Mouse (Mus musculus) G1E (cell line): Measurements from ENCODE around the gene Cd300a. TPM values are rescaled to one million over a fixed set of nuclear protein-coding genes. Genes with fewer than 3 reads are reported as not detected.

ENCODE experiments used
- ATAC-seq: 2 replicates; pipeline ENCODE4 v1.8.0; 2016; ENCODE audit warnings: mild to moderate bottlenecking; ENCODE audit not compliant: insufficient number of reproducible peaks, poor library complexity, low FRiP score, severe bottlenecking; ENCODE audit errors: extremely low read depth
- DNase-seq: peaks from one replicate; pipeline ENCODE4 v3.0.0; 2012; ENCODE audit warnings: low spot score
- H3K27me3 ChIP-seq: 2 replicates; pipeline ENCODE4 v1.6.1; 2012; ENCODE audit warnings: mild to moderate bottlenecking, low read length, inconsistent platforms; ENCODE audit not compliant: insufficient read depth
- H3K36me3 ChIP-seq: replicated peaks from 2 replicates; pipeline ENCODE3; 2012; ENCODE audit warnings: mild to moderate bottlenecking, inconsistent platforms
- H3K4me1 ChIP-seq: 2 replicates; pipeline ENCODE4 v1.6.1; 2012; ENCODE audit warnings: low read depth, low read length, inconsistent platforms, mixed read lengths; ENCODE audit not compliant: insufficient read depth
- H3K4me3 ChIP-seq: 2 replicates; pipeline ENCODE4 v1.5.1; 2012; ENCODE audit warnings: low read depth, mild to moderate bottlenecking, inconsistent platforms, low read length, moderate library complexity, mixed read lengths
- H3K9me3 ChIP-seq: replicated peaks from 2 replicates; pipeline ENCODE4 v1.6.1; 2012; ENCODE audit warnings: inconsistent platforms
- CTCF ChIP-seq: IDR thresholded peaks from 2 replicates; pipeline ENCODE4 v1.5.1; 2012; ENCODE audit warnings: low read depth, low read length, inconsistent platforms, mixed read lengths
- GATA1 ChIP-seq: IDR thresholded peaks from 2 replicates; pipeline ENCODE4 v1.6.1; 2012; ENCODE audit warnings: borderline replicate concordance, low read length, inconsistent platforms, mixed read lengths
- GATA2 ChIP-seq: IDR thresholded peaks from 2 replicates; pipeline ENCODE4 v1.6.1; 2012; ENCODE audit warnings: low read depth, low read length, inconsistent platforms, borderline replicate concordance
- POLR2AphosphoS5 ChIP-seq: IDR thresholded peaks from 2 replicates; pipeline ENCODE4 v1.6.1; 2012; ENCODE audit warnings: low read depth, low read length, inconsistent platforms; ENCODE audit not compliant: insufficient replicate concordance
- TAL1 ChIP-seq: conservative IDR thresholded peaks from 2 replicates; pipeline ENCODE4 v1.6.1; 2012; ENCODE audit warnings: low read depth, low read length, inconsistent platforms, mixed read lengths
- polyA plus RNA-seq: library from polyadenylated mRNA; stranded (reverse); fragments of >175 nt; gene quantifications from 2 replicates; pipeline ENCODE4 v1.2.3, GENCODE M21; 2012
- total RNA-seq, 2 experiments: library from RNA; stranded (forward) in 1 of 2; stranded (reverse) in 1 of 2; fragments of 200-1000 nt in 1 of 2; fragments of >200 nt in 1 of 2; fragmentation: Nextera tagmentation in 1 of 2; gene quantifications; 2 replicates each; pipeline ENCODE4 v1.2.3; 2014 to 2017

Cd300a gene
- total and polyA plus RNA-seq, 3 experiments = 0.11 TPM; not detected in 2

DNA sequence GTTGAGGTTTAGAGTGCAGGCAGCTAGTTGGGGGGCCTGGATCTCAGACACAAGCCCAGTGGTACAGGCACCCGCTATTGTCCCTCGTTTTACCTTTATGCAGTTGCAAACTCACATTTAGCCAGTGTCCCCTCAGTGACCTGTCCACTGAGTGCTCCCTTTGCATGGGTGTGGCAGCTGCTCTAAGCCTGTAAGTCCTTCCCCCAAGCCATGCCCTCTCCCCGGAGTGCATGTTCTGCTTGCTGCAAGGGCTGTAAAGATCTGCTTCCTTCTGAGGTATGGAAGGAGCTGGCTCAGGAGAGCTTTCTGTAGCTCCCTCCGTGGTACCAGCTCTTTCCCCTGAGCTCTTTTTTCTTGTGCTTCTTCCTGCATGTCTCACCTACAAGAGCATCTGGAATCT lies 43.8 kb downstream of the Cd300a start:
- DNase-seq (no peak), ATAC-seq (no peak)
- H3K27me3 ChIP-seq = no peaks in the 10 kb centered on the region
- no peaks in the 10 kb centered on the region for H3K36me3 ChIP-seq
- no peaks in the 10 kb centered on the region for H3K4me1 ChIP-seq
- H3K4me3 ChIP-seq = no peak overlapping the region
- H3K9me3 ChIP-seq = peaks cover 35% of the 10 kb centered on the region
- no peak for TF ChIP-seq POLR2AphosphoS5
- TF ChIP-seq TAL1 = no peak
- TF ChIP-seq CTCF = no peak
- TF ChIP-seq GATA1 = no peak
- no peak for TF ChIP-seq GATA2

DNA sequence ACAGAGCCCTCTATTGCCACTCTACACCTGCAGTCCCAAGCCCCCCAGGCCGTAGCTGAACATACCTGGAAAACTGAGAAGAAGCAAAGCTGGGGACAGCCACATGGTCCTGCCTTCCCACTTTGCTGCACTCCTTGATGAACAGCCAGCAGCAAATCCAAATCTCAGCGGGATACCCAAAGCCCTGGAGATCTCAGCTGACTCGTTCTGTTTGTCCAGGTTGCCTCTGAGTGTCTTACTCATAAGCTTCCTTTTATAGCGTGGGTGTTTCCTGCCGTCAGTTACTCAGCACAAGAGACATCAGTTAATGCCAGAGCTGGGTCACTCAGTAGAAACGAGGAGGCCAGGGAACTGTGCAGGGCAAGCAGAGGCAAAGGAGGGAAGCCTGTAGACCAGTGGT lies 44.3 kb downstream of the Cd300a start, which contains the start of gene Cd300lb:
TSS of gene Cd300lb (minus strand) at position 243 of the 400 bp plus-strand sequence.
- Histone ChIP-seq H3K27me3 (no peaks in the 10 kb centered on the region), H3K4me1 (no peaks in the 10 kb centered on the region), H3K9me3 (peaks cover 32% of the 10 kb centered on the region), H3K4me3 (no peak within 1 kb of the TSS), H3K36me3 (no peaks in the 10 kb centered on the region)
- no peak for DNase-seq
- ATAC-seq = no peak
- TF ChIP-seq POLR2AphosphoS5 (no peak), GATA2 (no peak), GATA1 (no peak), TAL1 (no peak), CTCF (no peak)

Other genes starting within 250 kb of the Cd300a start
- gene Rpl38, start 221.5 kb upstream of the Cd300a start, total RNA-seq (2014; fragmentation: Nextera tagmentation) = 841 and 875 TPM in 2 replicates
- gene Rpl38, start 221.5 kb upstream of the Cd300a start, total RNA-seq (2017) = 2,691 and 2,853 TPM in 2 replicates
- 272 and 420 TPM in 2 replicates for gene Rpl38, start 221.5 kb upstream of the Cd300a start, polyA plus RNA-seq
- 0.38 and 0.87 TPM in 2 replicates for gene Ttyh2, start 214.6 kb upstream of the Cd300a start, total RNA-seq (2014; fragmentation: Nextera tagmentation)
- 2.0 and 2.9 TPM in 2 replicates for gene Ttyh2, start 214.6 kb upstream of the Cd300a start, total RNA-seq (2017)
- gene Ttyh2, start 214.6 kb upstream of the Cd300a start, polyA plus RNA-seq = 0.47 and 0.74 TPM in 2 replicates
- not detected in 2 replicates for gene Dnaic2, start 162.6 kb upstream of the Cd300a start, total RNA-seq (2014; fragmentation: Nextera tagmentation)
- gene Dnaic2, start 162.6 kb upstream of the Cd300a start, total RNA-seq (2017) = 0.06 TPM in 1 of 2 replicates, not detected in the other
- gene Dnaic2, start 162.6 kb upstream of the Cd300a start, polyA plus RNA-seq = not detected in 2 replicates
- not detected in 2 replicates for gene Kif19a, start 124.7 kb upstream of the Cd300a start, total RNA-seq (2014; fragmentation: Nextera tagmentation)
- 0.12 TPM in 1 of 2 replicates, not detected in the other for gene Kif19a, start 124.7 kb upstream of the Cd300a start, total RNA-seq (2017)
- gene Kif19a, start 124.7 kb upstream of the Cd300a start, polyA plus RNA-seq = not detected in 2 replicates
- not detected in 2 replicates for gene Btbd17, start 94.1 kb upstream of the Cd300a start, total RNA-seq (2014; fragmentation: Nextera tagmentation)
- gene Btbd17, start 94.1 kb upstream of the Cd300a start, total RNA-seq (2017) = 0.06 and 0.11 TPM in 2 replicates
- not detected in 2 replicates for gene Btbd17, start 94.1 kb upstream of the Cd300a start, polyA plus RNA-seq
- gene Gpr142, start 91.1 kb upstream of the Cd300a start, total RNA-seq (2014; fragmentation: Nextera tagmentation) = not detected in 2 replicates
- 0.22 TPM in 1 of 2 replicates, not detected in the other for gene Gpr142, start 91.1 kb upstream of the Cd300a start, total RNA-seq (2017)
- gene Gpr142, start 91.1 kb upstream of the Cd300a start, polyA plus RNA-seq = not detected in 2 replicates
- gene Gprc5c, start 38.9 kb upstream of the Cd300a start, total RNA-seq (2014; fragmentation: Nextera tagmentation) = not detected in 2 replicates
- 0.22 and 0.23 TPM in 2 replicates for gene Gprc5c, start 38.9 kb upstream of the Cd300a start, total RNA-seq (2017)
- gene Gprc5c, start 38.9 kb upstream of the Cd300a start, polyA plus RNA-seq = not detected in 2 replicates
- gene Cd300lb, start 44.3 kb downstream of the Cd300a start, total RNA-seq (2014; fragmentation: Nextera tagmentation) = not detected in 2 replicates
- gene Cd300lb, start 44.3 kb downstream of the Cd300a start, total RNA-seq (2017) = 0.16 TPM in 1 of 2 replicates, not detected in the other
- gene Cd300lb, start 44.3 kb downstream of the Cd300a start, polyA plus RNA-seq = not detected in 2 replicates
- not detected in 2 replicates for gene Cd300c, start 79.1 kb downstream of the Cd300a start, total RNA-seq (2014; fragmentation: Nextera tagmentation)
- not detected in 2 replicates for gene Cd300c, start 79.1 kb downstream of the Cd300a start, total RNA-seq (2017)
- gene Cd300c, start 79.1 kb downstream of the Cd300a start, polyA plus RNA-seq = not detected in 2 replicates
- gene Cd300ld, start 99.9 kb downstream of the Cd300a start, total RNA-seq (2014; fragmentation: Nextera tagmentation) = not detected in 2 replicates
- 0.27 and 0.52 TPM in 2 replicates for gene Cd300ld, start 99.9 kb downstream of the Cd300a start, total RNA-seq (2017)
- not detected in 2 replicates for gene Cd300ld, start 99.9 kb downstream of the Cd300a start, polyA plus RNA-seq
- gene Cd300c2, start 111.8 kb downstream of the Cd300a start, total RNA-seq (2014; fragmentation: Nextera tagmentation) = not detected in 2 replicates
- 0.41 and 0.76 TPM in 2 replicates for gene Cd300c2, start 111.8 kb downstream of the Cd300a start, total RNA-seq (2017)
- not detected in 2 replicates for gene Cd300c2, start 111.8 kb downstream of the Cd300a start, polyA plus RNA-seq
- gene Cd300ld2, start 126.2 kb downstream of the Cd300a start, total RNA-seq (2014; fragmentation: Nextera tagmentation) = not detected in 2 replicates
- gene Cd300ld2, start 126.2 kb downstream of the Cd300a start, total RNA-seq (2017) = 0.16 and 0.35 TPM in 2 replicates
- not detected in 2 replicates for gene Cd300ld2, start 126.2 kb downstream of the Cd300a start, polyA plus RNA-seq
- gene Cd300ld4, start 137.0 kb downstream of the Cd300a start, total RNA-seq (2014; fragmentation: Nextera tagmentation) = not detected in 2 replicates
- 0.23 TPM in 1 of 2 replicates, not detected in the other for gene Cd300ld4, start 137.0 kb downstream of the Cd300a start, total RNA-seq (2017)
- not detected in 2 replicates for gene Cd300ld4, start 137.0 kb downstream of the Cd300a start, polyA plus RNA-seq
- not detected in 2 replicates for gene Cd300ld5, start 147.7 kb downstream of the Cd300a start, total RNA-seq (2014; fragmentation: Nextera tagmentation)
- 10.2 and 11.4 TPM in 2 replicates for gene Cd300ld5, start 147.7 kb downstream of the Cd300a start, total RNA-seq (2017)
- gene Cd300ld5, start 147.7 kb downstream of the Cd300a start, polyA plus RNA-seq = not detected in 2 replicates
- not detected in 2 replicates for gene Cd300ld3, start 158.4 kb downstream of the Cd300a start, total RNA-seq (2014; fragmentation: Nextera tagmentation)
- gene Cd300ld3, start 158.4 kb downstream of the Cd300a start, total RNA-seq (2017) = 11.3 and 18.2 TPM in 2 replicates
- gene Cd300ld3, start 158.4 kb downstream of the Cd300a start, polyA plus RNA-seq = not detected in 2 replicates
- not detected in 2 replicates for gene Cd300e, start 172.1 kb downstream of the Cd300a start, total RNA-seq (2014; fragmentation: Nextera tagmentation)
- not detected in 2 replicates for gene Cd300e, start 172.1 kb downstream of the Cd300a start, total RNA-seq (2017)
- not detected in 2 replicates for gene Cd300e, start 172.1 kb downstream of the Cd300a start, polyA plus RNA-seq
- not detected in 2 replicates for gene Rab37, start 201.4 kb downstream of the Cd300a start, total RNA-seq (2014; fragmentation: Nextera tagmentation)
- gene Rab37, start 201.4 kb downstream of the Cd300a start, total RNA-seq (2017) = 2.7 and 3.0 TPM in 2 replicates
- gene Rab37, start 201.4 kb downstream of the Cd300a start, polyA plus RNA-seq = 0.15 TPM in 2 replicates
- gene Cd300lf, start 244.0 kb downstream of the Cd300a start, total RNA-seq (2014; fragmentation: Nextera tagmentation) = not detected in 2 replicates
- gene Cd300lf, start 244.0 kb downstream of the Cd300a start, total RNA-seq (2017) = 1.6 TPM in 2 replicates
- gene Cd300lf, start 244.0 kb downstream of the Cd300a start, polyA plus RNA-seq = not detected in 2 replicates